Mouse (Mus musculus) lung, embryonic 16.5 days (tissue): ENCODE data around the gene Fam78b. TPM values are rescaled to one million over a fixed set of nuclear protein-coding genes. Genes with fewer than 3 reads are reported as not detected.
A peak's percentile ranks its signal among the peaks of the same experiment; 100 is the strongest.

Source experiments
- ATAC-seq: fragments of 200-750 bp; cut with Nextera tagmentation; 2 replicates; pipeline ENCODE4 v1.8.0; 2017; ENCODE audit warnings: low read depth, mild to moderate bottlenecking, moderate library complexity
- H3K27ac ChIP-seq: fragments of 300-500 bp; sonication (generic); 2 replicates; pipeline ENCODE4 v1.5.1; 2014; ENCODE audit warnings: mild to moderate bottlenecking, control low read depth, low read length
- H3K27me3 ChIP-seq: fragments of 300-500 bp; sonication (generic); 2 replicates; pipeline ENCODE4 v1.6.1; 2014; ENCODE audit warnings: low read depth, low read length, mixed read lengths; ENCODE audit not compliant: control insufficient read depth, insufficient read depth
- H3K36me3 ChIP-seq: fragments of 300-500 bp; sonication (generic); 2 replicates; pipeline ENCODE4 v1.6.1; 2014; ENCODE audit warnings: low read length; ENCODE audit not compliant: control insufficient read depth, insufficient read depth
- H3K4me1 ChIP-seq: fragments of 300-500 bp; sonication (generic); replicated peaks from 2 replicates; pipeline ENCODE4 v1.6.1; 2014; ENCODE audit warnings: low read length, mixed read lengths; ENCODE audit not compliant: control insufficient read depth, insufficient read depth
- H3K4me2 ChIP-seq: fragments of 300-500 bp; sonication (generic); 2 replicates; pipeline ENCODE4 v1.6.1; 2014; ENCODE audit warnings: low read depth, low read length, control low read depth
- H3K4me3 ChIP-seq: fragments of 300-500 bp; sonication (generic); 2 replicates; pipeline ENCODE4 v1.5.1; 2014; ENCODE audit warnings: mild to moderate bottlenecking, low read length, control low read depth
- H3K9ac ChIP-seq: fragments of 300-500 bp; sonication (generic); 2 replicates; pipeline ENCODE4 v1.6.1; 2014; ENCODE audit warnings: low read length, control low read depth
- H3K9me3 ChIP-seq: fragments of 300-500 bp; sonication (generic); 2 replicates; pipeline ENCODE4 v1.6.1; 2016; ENCODE audit warnings: low read length; ENCODE audit not compliant: control insufficient read depth
- WGBS: fragments of 180-500 bp; shearing (Covaris S2); extraction: QIAGEN DNeasy Blood & Tissue Kit; methylation state at CpG from one replicate; pipeline ENCODE4 v1.1.7; 2014; 5-methylcytosine and 5-hydroxymethylcytosine counted together
- polyA plus RNA-seq: library from polyadenylated mRNA; unstranded; fragments of >200 nt; fragmentation: Nextera tagmentation; extraction: Ambion mirVana; gene quantifications from 2 replicates; pipeline ENCODE4 v1.2.1, GENCODE M21; 2015

The Fam78b gene
- polyA plus RNA-seq, 1 experiment from 2014 or later, result 0.18 TPM

- H3K4me3 ChIP-seq, result peak overlapping the region; percentile 75
- H3K27me3 ChIP-seq, result peaks cover 23% of the 10 kb centered on the region
- H3K9me3 ChIP-seq, result no peaks in the 10 kb centered on the region
- no peak overlapping the region for H3K27ac ChIP-seq
- no peak overlapping the region for H3K9ac ChIP-seq
- H3K4me2 ChIP-seq, result peak overlapping the region; percentile 99
- WGBS, result 1% methylated on average over 30 of the region's 30 CpGs
- H3K4me1 ChIP-seq, result peaks cover 8% of the 10 kb centered on the region
- no peak for ATAC-seq
- H3K36me3 ChIP-seq, result no peaks in the 10 kb centered on the region
Observed at GRCm38 (mm10) chr1:167001844-167002485, 748 bp downstream of the Fam78b start.

- no peak overlapping the region for H3K27ac ChIP-seq
- H3K4me3 ChIP-seq, result peak overlapping the region; percentile 75
- H3K27me3 ChIP-seq, result peaks cover 23% of the 10 kb centered on the region
- H3K4me2 ChIP-seq, result peak overlapping the region; percentile 99
- no peaks in the 10 kb centered on the region for H3K36me3 ChIP-seq
- 2% methylated on average over 19 of the region's 19 CpGs for WGBS
- ATAC-seq, result 0 out of 2 replicates have a peak, but pooled peaks have one; percentile 41
- no peak overlapping the region for H3K9ac ChIP-seq
- H3K4me1 ChIP-seq, result peaks cover 8% of the 10 kb centered on the region
- H3K9me3 ChIP-seq, result no peaks in the 10 kb centered on the region
Observed at GRCm38 (mm10) chr1:167002486-167002850, 1.3 kb downstream of the Fam78b start.

GRCm38 (mm10) chr1:167004621-167005020, 3.4 kb downstream of the Fam78b start:
- H3K9ac ChIP-seq, result no peak overlapping the region
- WGBS, result 58% methylated on average over 2 of the region's 2 CpGs
- H3K27ac ChIP-seq, result no peak overlapping the region
- H3K4me2 ChIP-seq, result no peak overlapping the region
- H3K9me3 ChIP-seq, result no peaks in the 10 kb centered on the region
- H3K4me1 ChIP-seq, result peaks cover 8% of the 10 kb centered on the region
- H3K4me3 ChIP-seq, result no peak overlapping the region
- peaks cover 22% of the 10 kb centered on the region for H3K27me3 ChIP-seq
- H3K36me3 ChIP-seq, result no peaks in the 10 kb centered on the region
- no peak for ATAC-seq

GRCm38 (mm10) chr1:167007341-167007740, 6.1 kb downstream of the Fam78b start:
- Histone ChIP-seq H3K36me3 (no peaks in the 10 kb centered on the region), H3K4me2 (no peak overlapping the region), H3K4me1 (no peaks in the 10 kb centered on the region), H3K27me3 (peaks cover 7% of the 10 kb centered on the region), H3K4me3 (no peak overlapping the region), H3K9ac (no peak overlapping the region), H3K9me3 (no peaks in the 10 kb centered on the region), H3K27ac (no peak overlapping the region)
- WGBS, result 75% methylated on average over 6 of the region's 6 CpGs
- no peak for ATAC-seq

GRCm38 (mm10) chr1:167010190-167010589, 9.0 kb downstream of the Fam78b start:
- Histone ChIP-seq H3K9ac (no peak overlapping the region), H3K4me3 (no peak overlapping the region), H3K36me3 (no peaks in the 10 kb centered on the region), H3K4me1 (no peaks in the 10 kb centered on the region), H3K4me2 (no peak overlapping the region), H3K9me3 (no peaks in the 10 kb centered on the region), H3K27ac (no peak overlapping the region), H3K27me3 (no peaks in the 10 kb centered on the region)
- no peak for ATAC-seq
- WGBS, result 89% methylated on average over 9 of the region's 9 CpGs

- Histone ChIP-seq H3K9me3 (no peaks in the 10 kb centered on the region), H3K27ac (no peak overlapping the region), H3K27me3 (no peaks in the 10 kb centered on the region), H3K36me3 (no peaks in the 10 kb centered on the region), H3K9ac (no peak overlapping the region), H3K4me2 (no peak overlapping the region), H3K4me1 (no peaks in the 10 kb centered on the region), H3K4me3 (no peak overlapping the region)
- no peak for ATAC-seq
- WGBS, result 36% methylated on average over 6 of the region's 6 CpGs
Observed at GRCm38 (mm10) chr1:167011301-167011700, 10.1 kb downstream of the Fam78b start.

GRCm38 (mm10) chr1:167012616-167013015, 11.4 kb downstream of the Fam78b start:
- WGBS, result 84% methylated on average over 8 of the region's 8 CpGs
- no peak for ATAC-seq
- H3K4me2 ChIP-seq, result no peak overlapping the region
- no peaks in the 10 kb centered on the region for H3K36me3 ChIP-seq
- H3K4me3 ChIP-seq, result no peak overlapping the region
- H3K9ac ChIP-seq, result no peak overlapping the region
- H3K27me3 ChIP-seq, result no peaks in the 10 kb centered on the region
- H3K9me3 ChIP-seq, result no peaks in the 10 kb centered on the region
- no peaks in the 10 kb centered on the region for H3K4me1 ChIP-seq
- no peak overlapping the region for H3K27ac ChIP-seq

GRCm38 (mm10) chr1:167013234-167013864, 12.1 kb downstream of the Fam78b start:
- no peak overlapping the region for H3K9ac ChIP-seq
- WGBS, result 34% methylated on average over 7 of the region's 7 CpGs
- no peaks in the 10 kb centered on the region for H3K9me3 ChIP-seq
- no peaks in the 10 kb centered on the region for H3K4me1 ChIP-seq
- H3K4me2 ChIP-seq, result no peak overlapping the region
- no peak overlapping the region for H3K27ac ChIP-seq
- H3K27me3 ChIP-seq, result no peaks in the 10 kb centered on the region
- ATAC-seq, result no peak
- H3K36me3 ChIP-seq, result no peaks in the 10 kb centered on the region
- H3K4me3 ChIP-seq, result no peak overlapping the region

GRCm38 (mm10) chr1:167016269-167016668, 15.1 kb downstream of the Fam78b start:
- H3K9ac ChIP-seq, result no peak overlapping the region
- no peaks in the 10 kb centered on the region for H3K4me1 ChIP-seq
- no peak overlapping the region for H3K27ac ChIP-seq
- no peaks in the 10 kb centered on the region for H3K36me3 ChIP-seq
- H3K9me3 ChIP-seq, result no peaks in the 10 kb centered on the region
- no peak overlapping the region for H3K4me3 ChIP-seq
- H3K27me3 ChIP-seq, result no peaks in the 10 kb centered on the region
- ATAC-seq, result no peak
- 49% methylated on average over 3 of the region's 3 CpGs for WGBS
- H3K4me2 ChIP-seq, result no peak overlapping the region
